ENCODE assay signal across 8 mouse cellular contexts in the genomic region with DNA sequence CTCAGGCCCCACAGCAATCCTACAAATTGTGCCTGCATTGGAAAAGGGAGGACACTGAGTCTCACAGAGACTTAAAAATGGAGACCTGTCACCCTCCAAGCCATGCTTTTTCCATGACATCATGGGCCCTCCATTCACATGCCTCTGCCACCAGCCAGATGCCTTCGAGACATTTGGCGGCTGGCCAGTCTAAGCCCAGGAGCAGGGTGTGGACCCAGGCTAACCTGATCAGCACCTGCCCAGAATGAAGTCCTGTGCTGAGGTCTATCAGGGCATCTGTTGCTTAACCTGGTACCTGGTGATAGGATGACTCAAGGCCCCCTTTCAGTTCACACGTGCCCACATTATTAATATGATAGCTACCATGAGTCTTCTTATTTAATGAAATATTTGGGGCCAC.
A peak's percentile ranks its signal among the peaks of the same experiment; 100 is the strongest.
DNase-seq lines count a peak whose midpoint lies in the region; ATAC-seq lines count a peak whose summit lies in the region.

No protein-coding gene starts in this region.

- H3K9ac ChIP-seq in heart, embryonic 14.5 days (ENCODE audit: low read length) = no peak overlapping the region
- H3K9ac ChIP-seq in liver, embryonic 12.5 days = no peak overlapping the region

- H3K36me3 ChIP-seq in heart, embryonic 14.5 days (ENCODE audit: control insufficient read depth, insufficient read depth, low read length) = no peaks in the 10 kb centered on the region
- no peaks in the 10 kb centered on the region for H3K36me3 ChIP-seq in liver, embryonic 12.5 days
- no peaks in the 10 kb centered on the region for H3K36me3 ChIP-seq in limb, embryonic 10.5 days

- no peaks in the 10 kb centered on the region for H3K27me3 ChIP-seq in heart, embryonic 14.5 days (ENCODE audit: control insufficient read depth, insufficient read depth, low read length)
- H3K27me3 ChIP-seq in liver, embryonic 12.5 days (replicated peaks) = 0 out of 2 replicates have a peak, but pooled peaks cover 4% of the 10 kb centered on the region
- no peaks in the 10 kb centered on the region for H3K27me3 ChIP-seq in limb, embryonic 10.5 days (ENCODE audit: low read depth, poor library complexity, severe bottlenecking)

- peak; percentile 61 for ATAC-seq in heart, embryonic 14.5 days (ENCODE audit: insufficient number of reproducible peaks, insufficient read depth, low FRiP score, low read depth)
- no peak for ATAC-seq in liver, embryonic 12.5 days

- no peak overlapping the region for H3K4me3 ChIP-seq in heart, embryonic 14.5 days (ENCODE audit: control insufficient read depth in 1 of 2, insufficient read depth in 1 of 2, low read depth in 1 of 2, low read length in 2 of 2)
- no peak overlapping the region for H3K4me3 ChIP-seq in liver, embryonic 12.5 days
- no peak overlapping the region for H3K4me3 ChIP-seq in limb, embryonic 10.5 days

- peak; percentile 29 for DNase-seq in urinary bladder, postnatal 25 days (ENCODE audit: low spot score)
- no peak for DNase-seq in urinary bladder, adult 2 months (ENCODE audit: low spot score)
- peak; percentile 17 to 38 for DNase-seq in kidney, postnatal 4 days
- DNase-seq in urinary bladder, postnatal 4 days (ENCODE audit: low spot score in 2 of 2) = peak; percentile 21 to 64
- no peak for DNase-seq in limb, embryonic 10.5 days (ENCODE audit: low spot score)
- no peak for DNase-seq in frontal cortex, postnatal 14 days (ENCODE audit: low spot score in 2 of 2)

- 33% methylated on average over 3 of the region's 3 CpGs for WGBS in heart, embryonic 14.5 days
- 68% methylated on average over 3 of the region's 3 CpGs for WGBS in liver, embryonic 12.5 days (ENCODE audit: insufficient replicate concordance)
- 89% methylated on average over 3 of the region's 3 CpGs for WGBS in limb, embryonic 10.5 days

- H3K9me3 ChIP-seq in heart, embryonic 14.5 days (ENCODE audit: control insufficient read depth, low read length) = no peaks in the 10 kb centered on the region
- no peaks in the 10 kb centered on the region for H3K9me3 ChIP-seq in liver, embryonic 12.5 days (replicated peaks)
- H3K9me3 ChIP-seq in limb, embryonic 10.5 days (replicated peaks) = no peaks in the 10 kb centered on the region

- no peak overlapping the region for H3K4me2 ChIP-seq in heart, embryonic 14.5 days (ENCODE audit: low read length)
- H3K4me2 ChIP-seq in liver, embryonic 12.5 days = no peak overlapping the region

- peaks cover 23 to 34% of the 10 kb centered on the region in 2 experiments for H3K4me1 ChIP-seq in heart, embryonic 14.5 days (ENCODE audit: control insufficient read depth in 2 of 2, insufficient read depth in 2 of 2, low read length in 2 of 2)
- H3K4me1 ChIP-seq in liver, embryonic 12.5 days = peaks cover 6% of the 10 kb centered on the region; the same call in 1 of the 2 replicates
- peaks cover 10% of the 10 kb centered on the region for H3K4me1 ChIP-seq in limb, embryonic 10.5 days

- peak overlapping the region; percentile 84 to 87 for H3K27ac ChIP-seq in heart, embryonic 14.5 days (replicated peaks in 1 of 2; ENCODE audit: control insufficient read depth in 1 of 2, insufficient read depth in 1 of 2, low read depth in 2 of 2, low read length in 2 of 2)
- H3K27ac ChIP-seq in liver, embryonic 12.5 days = no peak overlapping the region
- no peak overlapping the region for H3K27ac ChIP-seq in limb, embryonic 10.5 days

Comparison
In these comparisons a context has a peak if more than half of its experiments do, and no peak if none do; other contexts are left out.
1. DNase-seq: peak in urinary bladder, postnatal 25 days (single experiment), kidney, postnatal 4 days (2 of 2) and urinary bladder, postnatal 4 days (2 of 2); none in urinary bladder, adult 2 months (single experiment), limb, embryonic 10.5 days (single experiment) and frontal cortex, postnatal 14 days (0 of 2).
2. H3K27ac ChIP-seq: peak in heart, embryonic 14.5 days (2 of 2); none in liver, embryonic 12.5 days (single experiment) and limb, embryonic 10.5 days (single experiment).